Mouse (Mus musculus) kidney, embryonic 14.5 days (tissue): ENCODE measurements around the gene Gm17693. TPM values are rescaled to one million over a fixed set of nuclear protein-coding genes. Genes with fewer than 3 reads are reported as not detected.
"Not testable (repeated sequence)": the region's sequence is repeated elsewhere in the genome, so short reads cannot be mapped to it uniquely, and the experiment has no call there.

Source experiments
- ATAC-seq: fragments of 200-750 bp; cut with Nextera tagmentation; 2 replicates; pipeline ENCODE4 v1.8.0; 2017; ENCODE audit warnings: moderate number of reproducible peaks, mild to moderate bottlenecking, moderate TSS enrichment, moderate library complexity; ENCODE audit not compliant: low FRiP score, low TSS enrichment
- H3K27ac ChIP-seq: fragments of 300-500 bp; sonication (generic); 2 replicates; pipeline ENCODE4 v1.5.1; 2014; ENCODE audit warnings: low read depth, mild to moderate bottlenecking, low read length, moderate library complexity, mixed read lengths
- H3K27me3 ChIP-seq: fragments of 300-500 bp; sonication (generic); 2 replicates; pipeline ENCODE4 v1.6.1; 2014; ENCODE audit warnings: mild to moderate bottlenecking, low read length; ENCODE audit not compliant: control insufficient read depth, insufficient read depth
- H3K36me3 ChIP-seq: fragments of 300-500 bp; sonication (generic); 2 replicates; pipeline ENCODE4 v1.6.1; 2014; ENCODE audit warnings: low read length, mixed read lengths; ENCODE audit not compliant: control insufficient read depth, insufficient read depth
- H3K4me1 ChIP-seq: fragments of 300-500 bp; sonication (generic); 2 replicates; pipeline ENCODE4 v1.6.1; 2014; ENCODE audit warnings: low read length, mixed read lengths; ENCODE audit not compliant: control insufficient read depth, insufficient read depth
- H3K4me2 ChIP-seq: fragments of 300-500 bp; sonication (generic); replicated peaks from 2 replicates; pipeline ENCODE4 v1.6.1; 2014; ENCODE audit warnings: low read depth, mild to moderate bottlenecking, low read length
- H3K4me3 ChIP-seq: fragments of 300-500 bp; sonication (generic); 2 replicates; pipeline ENCODE4 v1.5.1; 2014; ENCODE audit warnings: mild to moderate bottlenecking, low read length
- H3K9ac ChIP-seq: fragments of 300-500 bp; sonication (generic); 2 replicates; pipeline ENCODE4 v1.6.1; 2014; ENCODE audit warnings: low read depth, mild to moderate bottlenecking, low read length, moderate library complexity
- H3K9me3 ChIP-seq: fragments of 300-500 bp; sonication (generic); 2 replicates; pipeline ENCODE4 v1.6.1; 2016; ENCODE audit warnings: low read length; ENCODE audit not compliant: control insufficient read depth
- WGBS: fragments of 180-500 bp; shearing (Covaris S2); extraction: QIAGEN DNeasy Blood & Tissue Kit; methylation state at CpG from one replicate; pipeline ENCODE4 v1.1.7; 2014; 5-methylcytosine and 5-hydroxymethylcytosine counted together
- polyA plus RNA-seq: library from polyadenylated mRNA; unstranded; fragments of >200 nt; fragmentation: Nextera tagmentation; extraction: Ambion mirVana; gene quantifications from 2 replicates; pipeline ENCODE4 v1.2.1, GENCODE M21; 2014

Gene Gm17693
- not detected in 2 replicates for polyA plus RNA-seq

DNA sequence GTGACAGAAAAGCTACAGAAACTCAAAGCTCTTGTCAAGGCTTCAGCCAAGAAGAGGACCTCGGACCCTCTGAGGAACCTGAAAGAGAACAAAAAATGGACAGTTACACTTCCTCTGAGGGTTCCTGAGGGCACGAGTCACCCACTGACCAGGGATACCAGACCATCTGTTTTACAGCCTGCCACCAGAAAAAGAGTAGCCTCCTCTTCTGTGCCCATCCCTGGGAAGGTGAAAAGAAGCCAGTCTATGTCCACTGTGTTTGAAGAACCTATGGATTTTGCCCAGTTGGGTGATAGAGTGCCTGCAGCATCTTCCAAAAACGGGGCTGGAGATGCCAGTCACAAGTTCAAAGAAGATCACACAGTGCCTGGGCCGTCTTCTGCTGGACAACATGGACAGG is at the start of gene Gm17693:
TSS of gene Gm17693 (plus strand) at position 301 of the 400 bp plus-strand sequence.
- ATAC-seq, H3K4me3 ChIP-seq: not testable (repeated sequence)
- no CpG with 5 or more reads among the region's 4 CpGs for WGBS

More for the DNA sequence above, at the start of gene Gm17693:
- H3K9me3 ChIP-seq, H3K4me1 ChIP-seq, H3K36me3 ChIP-seq, H3K27me3 ChIP-seq, H3K9ac ChIP-seq, H3K27ac ChIP-seq, H3K4me2 ChIP-seq: not testable (repeated sequence)
